Mouse (Mus musculus) left cerebral cortex, adult 2 months (tissue): ENCODE results near the gene Zdhhc1. TPM values are rescaled to one million over a fixed set of nuclear protein-coding genes. Genes with fewer than 3 reads are reported as not detected.

ENCODE experiments used
- DNase-seq, 2 experiments: peaks; one replicate each; pipeline ENCODE4 v3.0.0; 2021 to 2022; ENCODE audit warnings: low spot score in 2 of 2, mixed read lengths in 1 of 2; ENCODE audit errors: extremely low spot score in 1 of 2
- H3K27ac ChIP-seq: fragments of 200-600 bp; 2 replicates; pipeline ENCODE4 v1.8.1; 2022
- H3K4me3 ChIP-seq: fragments of 200-600 bp; 2 replicates; pipeline ENCODE4 v1.8.1; 2022
- CTCF ChIP-seq: fragments of 200-600 bp; IDR thresholded peaks from 2 replicates; pipeline ENCODE4 v1.8.1; 2022; ENCODE audit warnings: antibody characterized with exemption, mild to moderate bottlenecking, moderate library complexity
- intact Hi-C: fragments of 180-260 bp; cut with DNase I; formaldehyde crosslinking; loops from one replicate; pipeline ENCODE4 v1.15.1; 2025
- total RNA-seq, 2 experiments: library from RNA; stranded (reverse); gene quantifications; 2 replicates each; pipeline ENCODE4 v1.2.3; 2021

Zdhhc1 gene
- total RNA-seq, 2 experiments from 2014 or later, result 43.0 to 48.7 TPM

DNA sequence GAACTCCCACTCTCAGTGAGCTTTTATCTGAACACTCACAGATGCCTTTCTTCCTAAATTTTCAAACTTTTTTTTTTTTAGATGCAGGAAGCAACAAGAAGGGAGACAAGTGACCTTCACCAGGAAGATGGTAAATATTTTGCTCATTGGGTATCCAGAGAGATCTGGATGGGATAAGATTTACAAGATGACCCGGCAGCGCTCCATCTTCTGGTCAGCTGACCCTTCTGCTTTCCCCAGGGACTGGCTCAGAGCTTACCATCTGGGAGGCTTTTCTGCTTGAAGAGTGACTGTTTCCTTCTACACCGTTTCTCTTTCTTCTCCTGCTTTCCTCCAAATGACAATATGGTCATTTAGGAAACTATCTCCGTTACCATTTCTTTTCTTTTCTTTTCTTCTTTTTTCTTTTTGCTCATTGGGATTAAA is 50.6 kb downstream of the Zdhhc1 start:
- no peak for DNase-seq
- peak overlapping the region; percentile 0; the same call in 1 of the 2 replicates for H3K27ac ChIP-seq
- no peak for TF ChIP-seq CTCF
- intact Hi-C loops, result no loop called here
- H3K4me3 ChIP-seq, result no peak overlapping the region

DNA sequence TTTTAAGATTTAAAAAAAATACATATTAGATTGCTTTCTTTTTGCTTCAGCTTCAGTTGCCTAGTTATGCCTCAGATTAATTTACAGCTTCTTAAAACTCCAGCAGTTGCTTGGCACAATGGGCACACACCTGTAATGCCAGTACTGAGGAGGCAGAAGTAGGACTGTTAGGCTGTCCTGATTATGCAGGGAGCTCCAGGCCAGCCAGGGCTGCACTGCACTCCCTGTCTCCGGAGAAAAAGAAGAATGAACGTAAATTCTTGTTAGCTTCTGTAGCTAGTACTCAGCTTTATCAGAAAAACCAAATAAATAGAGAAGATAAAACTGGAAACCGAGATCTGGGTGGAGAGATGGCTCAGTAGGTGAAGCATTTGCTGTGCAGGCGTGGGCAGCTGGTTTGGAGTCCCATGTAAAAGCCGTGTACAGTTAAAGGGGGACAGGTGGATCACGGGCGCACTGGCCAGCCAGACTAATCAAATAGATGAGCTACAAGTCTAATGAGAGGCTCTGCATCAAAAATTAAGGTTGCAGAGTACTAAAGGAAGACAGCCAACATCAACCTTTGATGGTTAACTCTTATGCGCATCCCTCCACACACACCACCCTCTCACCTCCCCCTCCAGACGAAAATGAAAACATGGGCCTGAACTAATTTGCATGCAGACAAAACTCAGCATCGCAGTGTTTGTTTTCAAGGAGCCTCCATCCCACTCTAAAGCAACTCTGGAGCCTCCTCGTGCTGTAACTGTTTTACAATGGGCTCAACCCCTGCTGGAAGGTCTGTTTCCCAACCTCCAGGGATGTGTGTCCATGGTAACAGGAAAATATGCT is 51.2 kb downstream of the Zdhhc1 start:
- Histone ChIP-seq H3K27ac (peak overlapping the region; percentile 0; the same call in 1 of the 2 replicates), H3K4me3 (no peak overlapping the region)
- intact Hi-C loops, result no loop called here
- TF ChIP-seq CTCF, result no peak
- DNase-seq, result no peak

GRCm38 (mm10) chr8:105442661-105443060 is 54.0 kb downstream of the Zdhhc1 start:
- TF ChIP-seq CTCF, result no peak
- Histone ChIP-seq H3K27ac (no peak overlapping the region), H3K4me3 (no peak overlapping the region)
- intact Hi-C loops, result no loop called here
- no peak for DNase-seq

GRCm38 (mm10) chr8:105441433-105441832 is 55.3 kb downstream of the Zdhhc1 start:
- peak; percentile 27; the same call in 1 of the 2 replicates for TF ChIP-seq CTCF
- no peak for DNase-seq
- intact Hi-C loops, result no loop called here
- no peak overlapping the region for H3K4me3 ChIP-seq
- no peak overlapping the region for H3K27ac ChIP-seq

- Histone ChIP-seq H3K27ac (no peak overlapping the region), H3K4me3 (no peak overlapping the region)
- TF ChIP-seq CTCF, result peak; percentile 45
- intact Hi-C loops, result no loop called here
- DNase-seq, result no peak
Observed at GRCm38 (mm10) chr8:105438865-105439264, 57.8 kb downstream of the Zdhhc1 start.

DNA sequence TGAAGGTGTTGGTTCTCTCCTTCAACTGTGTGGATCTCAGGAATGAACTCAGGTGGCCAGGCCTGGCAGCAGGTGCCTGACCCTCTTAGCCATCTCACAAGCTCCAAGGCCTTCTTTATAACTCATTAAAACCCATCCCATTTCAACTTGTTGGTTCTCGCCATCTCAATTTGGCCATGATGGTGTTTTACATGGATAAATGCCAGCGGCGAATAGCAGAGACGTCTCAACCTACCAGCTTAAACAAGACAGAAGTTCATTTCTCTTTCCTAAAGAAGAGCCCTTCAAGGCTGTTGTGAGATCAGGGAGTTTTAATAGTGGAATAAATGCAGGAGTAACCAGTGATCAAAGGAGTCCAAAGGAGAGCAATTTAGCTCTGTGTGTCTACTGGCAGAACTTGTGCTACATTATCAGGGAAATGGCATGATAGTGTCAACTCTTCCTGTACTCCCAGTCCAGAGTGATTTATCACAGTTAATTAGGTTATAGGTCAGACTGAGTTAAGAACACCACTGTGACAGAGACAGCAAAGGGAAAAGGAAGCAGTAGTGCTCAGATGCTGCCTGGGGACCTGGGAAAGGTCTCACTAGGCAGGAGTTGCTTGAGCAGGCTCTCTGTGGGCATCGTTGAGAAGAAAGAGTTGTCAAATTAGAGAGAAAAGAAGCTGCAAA is 59.5 kb downstream of the Zdhhc1 start:
- Histone ChIP-seq H3K4me3 (no peak overlapping the region), H3K27ac (no peak overlapping the region)
- intact Hi-C loops, result no loop called here
- DNase-seq, result no peak
- no peak for TF ChIP-seq CTCF

DNA sequence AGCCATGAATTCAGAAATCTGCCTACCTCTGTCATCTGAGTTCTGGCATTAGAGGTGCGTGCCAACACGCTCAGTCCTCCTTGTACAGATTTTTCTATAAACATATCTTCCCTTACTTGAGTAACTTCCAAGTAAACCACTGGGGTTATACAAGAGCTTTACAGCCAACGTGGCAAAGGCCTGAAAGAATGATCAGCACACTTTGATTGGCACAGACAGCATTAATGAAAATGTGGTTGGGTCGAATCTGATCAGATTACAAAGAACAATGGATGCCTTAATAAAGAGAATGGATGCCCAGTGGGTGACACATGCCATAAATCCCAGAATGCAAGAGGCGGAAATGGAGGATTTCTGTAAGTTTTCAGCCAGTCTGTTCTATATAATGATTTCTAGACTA is 60.5 kb downstream of the Zdhhc1 start:
- Histone ChIP-seq H3K4me3 (no peak overlapping the region), H3K27ac (no peak overlapping the region)
- no peak for TF ChIP-seq CTCF
- intact Hi-C loops, result no loop called here
- DNase-seq, result no peak

DNA sequence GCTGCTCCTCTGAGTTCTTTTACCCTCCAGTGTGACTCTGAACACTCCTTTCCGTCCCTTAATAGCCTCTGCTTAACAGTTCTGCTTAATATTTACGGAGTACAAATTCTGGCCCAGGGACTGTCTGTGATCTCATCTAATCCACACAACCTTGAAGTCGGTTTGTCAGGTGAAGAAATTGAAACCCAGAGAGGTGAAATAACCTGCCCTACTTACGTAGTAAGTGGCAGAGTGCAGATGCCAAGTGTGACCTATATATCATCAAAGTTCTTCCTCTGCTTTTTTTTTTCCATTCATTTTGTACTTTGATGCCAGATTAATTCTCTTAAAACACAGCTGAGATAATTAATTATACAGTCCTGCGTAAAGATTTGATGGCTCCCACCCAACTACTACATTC is 62.6 kb downstream of the Zdhhc1 start:
- DNase-seq, result no peak
- TF ChIP-seq CTCF, result no peak
- Histone ChIP-seq H3K27ac (no peak overlapping the region), H3K4me3 (no peak overlapping the region)
- intact Hi-C loops, result no loop called here

- no peak for TF ChIP-seq CTCF
- DNase-seq, result no peak
- intact Hi-C loops, result no loop called here
- Histone ChIP-seq H3K4me3 (no peak overlapping the region), H3K27ac (no peak overlapping the region)
Observed at GRCm38 (mm10) chr8:105433511-105433910, 63.2 kb downstream of the Zdhhc1 start.

GRCm38 (mm10) chr8:105433021-105433420 is 63.7 kb downstream of the Zdhhc1 start:
- intact Hi-C loops, result no loop called here
- no peak for TF ChIP-seq CTCF
- no peak for DNase-seq
- H3K27ac ChIP-seq, result no peak overlapping the region
- no peak overlapping the region for H3K4me3 ChIP-seq

DNA sequence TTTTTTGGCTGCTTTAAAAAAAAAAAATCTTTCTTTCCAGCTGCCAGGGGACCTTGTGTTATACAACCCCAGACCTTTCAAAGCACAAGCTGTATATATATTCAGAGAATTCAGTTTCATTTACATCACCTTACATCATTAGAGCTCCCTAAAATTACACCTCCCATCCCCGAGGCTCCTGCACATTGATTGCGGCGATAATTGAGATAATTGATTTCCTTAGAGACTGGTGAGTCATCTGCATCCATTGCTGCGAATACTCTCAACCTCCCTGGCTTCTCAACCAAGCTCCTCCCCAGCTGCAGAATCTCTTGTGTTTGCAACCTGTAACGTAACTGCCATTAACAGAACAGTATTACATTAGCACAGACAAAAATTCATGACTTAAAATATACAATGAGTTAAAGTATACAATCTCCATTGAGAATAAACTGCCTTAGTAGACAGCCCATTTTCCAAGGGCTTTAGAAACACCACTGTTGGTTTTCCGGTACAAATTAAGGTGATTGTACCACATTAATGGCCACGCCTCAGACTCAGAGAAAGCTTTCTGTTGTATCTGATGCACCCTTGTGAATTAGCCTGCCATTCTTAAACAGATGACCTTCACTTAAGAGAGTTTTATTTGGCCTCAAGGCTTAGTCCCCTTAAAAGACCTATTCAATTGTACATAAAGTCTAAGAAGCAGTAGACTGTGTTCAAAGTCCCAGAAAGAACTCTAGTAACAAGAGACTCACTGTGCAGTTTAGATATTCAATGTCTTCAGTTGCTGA is 64.8 kb downstream of the Zdhhc1 start:
- no peak for TF ChIP-seq CTCF
- Histone ChIP-seq H3K4me3 (no peak overlapping the region), H3K27ac (no peak overlapping the region)
- intact Hi-C loops, result no loop called here
- DNase-seq, result no peak

GRCm38 (mm10) chr8:105426878-105427277 is 69.8 kb downstream of the Zdhhc1 start:
- no peak for TF ChIP-seq CTCF
- intact Hi-C loops, result no loop called here
- Histone ChIP-seq H3K4me3 (no peak overlapping the region), H3K27ac (no peak overlapping the region)
- DNase-seq, result no peak

Other genes with a start within 250 kb of the Zdhhc1 start
- gene B3gnt9, start 241.7 kb downstream of the Zdhhc1 start, total RNA-seq, result 1 to 10 TPM; 2.1 to 2.8 TPM
- 1 to 10 TPM; 8.0 TPM for gene Tradd, start 232.3 kb downstream of the Zdhhc1 start, total RNA-seq
- 1 to 10 TPM in 1 of 2 experiments, under 1 TPM in 1; 1.00 to 1.1 TPM for gene Fbxl8, start 232.3 kb downstream of the Zdhhc1 start, total RNA-seq
- gene Hsf4, start 227.1 kb downstream of the Zdhhc1 start, total RNA-seq, result 10 to 100 TPM; 17.2 to 17.5 TPM
- 10 to 100 TPM in 1 of 2 experiments, 1 to 10 TPM in 1; 8.9 to 10.4 TPM for gene Nol3, start 220.8 kb downstream of the Zdhhc1 start, total RNA-seq
- 10 to 100 TPM; 28.0 to 30.0 TPM for gene 4931428F04Rik, start 207.0 kb downstream of the Zdhhc1 start, total RNA-seq
- gene Exoc3l, start 200.8 kb downstream of the Zdhhc1 start, total RNA-seq, result 1 to 10 TPM; 1.1 to 2.2 TPM
- 10 to 100 TPM; 36.4 to 39.3 TPM for gene E2f4, start 199.2 kb downstream of the Zdhhc1 start, total RNA-seq
- gene Elmo3, start 191.3 kb downstream of the Zdhhc1 start, total RNA-seq, result 1 to 10 TPM; 1.4 to 1.9 TPM
- gene Lrrc29, start 170.6 kb downstream of the Zdhhc1 start, total RNA-seq, result 1 to 10 TPM; 6.6 to 6.8 TPM
- gene Tmem208, start 170.5 kb downstream of the Zdhhc1 start, total RNA-seq, result 10 to 100 TPM; 35.4 to 40.1 TPM
- gene Fhod1, start 148.9 kb downstream of the Zdhhc1 start, total RNA-seq, result 1 to 10 TPM; 3.5 to 3.7 TPM
- 10 to 100 TPM; 41.9 to 42.5 TPM for gene Slc9a5, start 148.1 kb downstream of the Zdhhc1 start, total RNA-seq
- gene Plekhg4, start 123.6 kb downstream of the Zdhhc1 start, total RNA-seq, result 1 to 10 TPM; 3.7 to 4.5 TPM
- not detected for gene Kctd19, start 83.4 kb downstream of the Zdhhc1 start, total RNA-seq
- under 1 TPM in 1 of 2 experiments, not detected in 1; 0.27 TPM for gene Lrrc36, start 83.3 kb downstream of the Zdhhc1 start, total RNA-seq
- 10 to 100 TPM; 36.1 to 42.5 TPM for gene Tppp3, start 25.4 kb downstream of the Zdhhc1 start, total RNA-seq
- gene Hsd11b2, start 21.9 kb upstream of the Zdhhc1 start, total RNA-seq, result not detected
- gene Atp6v0d1, start 69.1 kb upstream of the Zdhhc1 start, total RNA-seq, result 100 to 1,000 TPM; 288 to 319 TPM
- gene Ripor1, start 108.4 kb upstream of the Zdhhc1 start, total RNA-seq, result 10 to 100 TPM; 81.0 to 91.4 TPM
- gene Ctcf, start 139.7 kb upstream of the Zdhhc1 start, total RNA-seq, result 10 to 100 TPM; 67.4 to 70.2 TPM
- not detected for gene Agrp, start 140.5 kb upstream of the Zdhhc1 start, total RNA-seq
- gene Carmil2, start 189.4 kb upstream of the Zdhhc1 start, total RNA-seq, result 10 to 100 TPM; 60.4 to 65.0 TPM
- 10 to 100 TPM; 51.7 to 56.6 TPM for gene Acd, start 204.2 kb upstream of the Zdhhc1 start, total RNA-seq
- 10 to 100 TPM; 43.0 to 47.2 TPM for gene Pard6a, start 204.2 kb upstream of the Zdhhc1 start, total RNA-seq
- gene 4933405L10Rik, start 210.8 kb upstream of the Zdhhc1 start, total RNA-seq, result under 1 TPM in 1 of 2 experiments, not detected in 1; 0.29 TPM
- 10 to 100 TPM in 1 of 2 experiments, 1 to 10 TPM in 1; 9.6 to 10.6 TPM for gene Enkd1, start 211.3 kb upstream of the Zdhhc1 start, total RNA-seq